Mouse (Mus musculus) neural tube, embryonic 15.5 days (tissue): Measurements from ENCODE around the gene Cyp4f39. TPM values are rescaled to one million over a fixed set of nuclear protein-coding genes. Genes with fewer than 3 reads are reported as not detected.
A peak's percentile ranks its signal among the peaks of the same experiment; 100 is the strongest.
"Not testable (repeated sequence)": the region's sequence is repeated elsewhere in the genome, so short reads cannot be mapped to it uniquely, and the experiment has no call there.

Experiments
- ATAC-seq: fragments of 200-750 bp; cut with Nextera tagmentation; 2 replicates; pipeline ENCODE4 v1.8.0; 2017; ENCODE audit warnings: mild to moderate bottlenecking, moderate TSS enrichment, moderate library complexity; ENCODE audit not compliant: low FRiP score
- H3K27ac ChIP-seq: fragments of 300-500 bp; sonication (generic); replicated peaks from 2 replicates; pipeline ENCODE4 v1.5.1; 2015; ENCODE audit warnings: mild to moderate bottlenecking, inconsistent platforms
- H3K27me3 ChIP-seq: fragments of 300-500 bp; sonication (generic); replicated peaks from 2 replicates; pipeline ENCODE4 v1.6.1; 2015; ENCODE audit warnings: inconsistent platforms
- H3K36me3 ChIP-seq: fragments of 300-500 bp; sonication (generic); 2 replicates; pipeline ENCODE4 v1.6.1; 2015; ENCODE audit warnings: inconsistent platforms
- H3K4me1 ChIP-seq: fragments of 300-500 bp; sonication (generic); 2 replicates; pipeline ENCODE4 v1.6.1; 2015; ENCODE audit warnings: inconsistent platforms
- H3K4me2 ChIP-seq: fragments of 300-500 bp; sonication (generic); 2 replicates; pipeline ENCODE4 v1.6.1; 2015; ENCODE audit warnings: inconsistent platforms, mild to moderate bottlenecking, moderate library complexity
- H3K4me3 ChIP-seq: fragments of 300-500 bp; sonication (generic); replicated peaks from 2 replicates; pipeline ENCODE4 v1.5.1; 2015; ENCODE audit warnings: mild to moderate bottlenecking, inconsistent platforms
- H3K9ac ChIP-seq: fragments of 300-500 bp; sonication (generic); replicated peaks from 2 replicates; pipeline ENCODE4 v1.6.1; 2015; ENCODE audit warnings: mild to moderate bottlenecking, inconsistent platforms
- H3K9me3 ChIP-seq: fragments of 300-500 bp; sonication (generic); replicated peaks from 2 replicates; pipeline ENCODE4 v1.6.1; 2016; ENCODE audit warnings: inconsistent platforms
- WGBS: fragments of 180-500 bp; shearing (Covaris S2); methylation state at CpG from one replicate; pipeline ENCODE4 v1.1.7; 2015; ENCODE audit warnings: mixed read lengths; 5-methylcytosine and 5-hydroxymethylcytosine counted together
- polyA plus RNA-seq: library from polyadenylated mRNA; unstranded; fragments of >200 nt; fragmentation: Nextera tagmentation; extraction: Ambion mirVana; gene quantifications from 2 replicates; pipeline ENCODE4 v1.2.1, GENCODE M21; 2015

The Cyp4f39 gene
- polyA plus RNA-seq, 1 experiment from 2014 or later, result 0.74 TPM

DNA sequence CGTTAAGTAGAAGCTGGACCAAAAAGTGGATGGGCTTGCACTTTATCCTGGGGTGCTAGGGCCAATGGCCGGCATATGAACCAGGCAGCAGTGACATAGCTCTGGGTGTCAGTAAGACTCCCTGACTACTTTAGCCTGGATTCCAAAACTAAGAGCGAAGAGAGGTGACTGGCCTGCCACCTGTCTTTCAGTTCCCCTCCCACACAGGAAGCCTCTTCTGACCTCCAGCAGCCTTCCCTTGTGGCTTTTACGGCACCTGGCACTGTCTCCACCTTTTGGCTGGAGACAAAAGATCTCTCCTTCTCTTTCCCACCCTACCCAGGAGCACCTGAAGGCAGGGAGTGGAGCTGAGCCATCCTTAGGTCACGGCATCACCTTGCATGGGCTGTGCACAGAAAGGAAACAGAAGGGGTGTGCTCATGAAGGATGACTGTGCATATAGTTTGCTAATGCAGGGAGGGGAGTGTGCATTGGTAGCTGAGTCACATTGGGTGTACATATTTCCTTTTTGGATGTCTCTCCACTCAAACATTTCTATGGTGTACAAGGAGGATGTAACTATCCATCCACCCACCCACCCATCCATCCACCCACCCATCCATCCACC, 22.5 kb downstream of the Cyp4f39 start:
- H3K4me1 ChIP-seq, result no peaks in the 10 kb centered on the region
- no peak overlapping the region for H3K9ac ChIP-seq
- WGBS, result 89% methylated on average over 5 of the region's 5 CpGs
- no peak for ATAC-seq
- no peak overlapping the region for H3K27ac ChIP-seq
- H3K27me3 ChIP-seq, result no peaks in the 10 kb centered on the region
- no peak overlapping the region for H3K4me2 ChIP-seq
- no peaks in the 10 kb centered on the region for H3K36me3 ChIP-seq
- no peaks in the 10 kb centered on the region for H3K9me3 ChIP-seq
- H3K4me3 ChIP-seq, result no peak overlapping the region

GRCm38 (mm10) chr17:32477204-32477603, 24.7 kb downstream of the Cyp4f39 start:
- H3K9ac ChIP-seq, result no peak overlapping the region
- no peak for ATAC-seq

GRCm38 (mm10) chr17:32478727-32479126, 26.2 kb downstream of the Cyp4f39 start:
- Histone ChIP-seq H3K4me3 (no peak overlapping the region), H3K27me3 (peaks cover 3% of the 10 kb centered on the region; the same call in 1 of the 2 replicates), H3K4me2 (no peak overlapping the region), H3K36me3 (no peaks in the 10 kb centered on the region), H3K27ac (no peak overlapping the region), H3K9ac (no peak overlapping the region), H3K9me3 (no peaks in the 10 kb centered on the region), H3K4me1 (peaks cover 5% of the 10 kb centered on the region)
- 66% methylated on average over 2 of the region's 2 CpGs for WGBS
- ATAC-seq, result no peak

More at GRCm38 (mm10) chr17:32477204-32477603, 24.7 kb downstream of the Cyp4f39 start:
- whole genome bisulfite sequencing, result 100% methylated on average over 1 of the region's 1 CpGs
- no peak overlapping the region for H3K4me3 ChIP-seq
- no peaks in the 10 kb centered on the region for H3K4me1 ChIP-seq
- H3K27ac ChIP-seq, result no peak overlapping the region
- peaks cover 3% of the 10 kb centered on the region; the same call in 1 of the 2 replicates for H3K27me3 ChIP-seq
- no peaks in the 10 kb centered on the region for H3K9me3 ChIP-seq
- H3K36me3 ChIP-seq, result no peaks in the 10 kb centered on the region
- no peak overlapping the region for H3K4me2 ChIP-seq

DNA sequence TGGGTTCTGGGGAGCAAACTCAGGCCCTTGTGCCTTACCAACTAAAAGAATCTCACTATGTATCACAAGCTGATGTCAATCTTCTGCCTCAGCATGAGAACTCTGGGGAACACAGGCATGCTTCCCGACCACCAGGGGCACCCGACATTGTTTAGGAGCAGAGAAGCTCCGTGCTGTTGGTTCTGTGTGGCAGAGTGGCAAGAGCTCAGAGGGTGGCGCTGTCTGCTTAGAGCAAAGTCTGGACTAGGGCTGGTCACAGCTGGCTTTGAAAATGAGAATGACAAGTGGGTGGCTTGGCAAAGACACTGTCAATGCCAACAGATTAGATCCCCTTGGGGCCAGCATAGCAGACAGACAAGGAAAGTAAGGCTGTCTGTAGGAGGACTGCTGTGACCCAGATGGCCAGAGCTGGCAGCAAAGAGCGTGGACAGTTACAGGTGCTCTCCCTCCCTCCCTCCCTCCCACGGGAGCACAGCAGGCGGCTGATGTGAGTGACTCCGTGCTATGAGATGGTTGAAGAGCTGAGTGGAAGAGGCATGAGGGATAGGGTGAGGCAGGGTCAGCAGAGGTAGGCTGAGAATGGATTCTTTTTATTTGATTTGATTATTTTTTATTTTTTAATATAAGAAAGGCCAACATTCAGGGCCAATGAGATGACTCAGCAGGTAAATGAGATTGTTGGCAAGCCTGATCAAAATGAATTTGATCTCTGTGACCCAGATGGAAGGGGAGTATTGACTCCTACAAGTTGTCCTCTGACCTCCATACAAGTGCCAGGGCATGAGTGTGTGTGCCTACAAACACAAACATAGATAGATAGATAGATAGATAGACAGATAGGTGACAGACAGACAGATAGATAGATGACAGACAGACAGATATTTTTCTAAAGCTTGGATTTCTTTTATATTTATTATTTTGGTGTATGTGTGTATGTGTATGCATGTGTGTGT, 27.3 kb downstream of the Cyp4f39 start:
- H3K27ac ChIP-seq, result no peak overlapping the region
- H3K36me3 ChIP-seq, result no peaks in the 10 kb centered on the region
- H3K4me3 ChIP-seq, result no peak overlapping the region
- H3K9me3 ChIP-seq, result no peaks in the 10 kb centered on the region
- no peak for ATAC-seq
- no peak overlapping the region for H3K4me2 ChIP-seq
- no peak overlapping the region for H3K9ac ChIP-seq
- 21% methylated on average over 7 of the region's 8 CpGs for WGBS
- peaks cover 5% of the 10 kb centered on the region for H3K4me1 ChIP-seq
- H3K27me3 ChIP-seq, result peaks cover 3% of the 10 kb centered on the region; the same call in 1 of the 2 replicates

- Histone ChIP-seq H3K9ac (no peak overlapping the region), H3K4me3 (no peak overlapping the region), H3K36me3 (no peaks in the 10 kb centered on the region), H3K27ac (no peak overlapping the region), H3K4me2 (no peak overlapping the region), H3K27me3 (peaks cover 3% of the 10 kb centered on the region; the same call in 1 of the 2 replicates), H3K4me1 (peaks cover 5% of the 10 kb centered on the region), H3K9me3 (no peaks in the 10 kb centered on the region)
- ATAC-seq, result no peak
- 85% methylated on average over 14 of the region's 14 CpGs for WGBS
Measured at GRCm38 (mm10) chr17:32481766-32482165, 29.2 kb downstream of the Cyp4f39 start.

- 17% methylated on average over 18 of the region's 18 CpGs for WGBS
- Histone ChIP-seq H3K27ac (no peak overlapping the region; the same call in 1 of the 2 replicates), H3K4me1 (peaks cover 5% of the 10 kb centered on the region), H3K9me3 (no peaks in the 10 kb centered on the region), H3K36me3 (no peaks in the 10 kb centered on the region), H3K27me3 (peaks cover 3% of the 10 kb centered on the region; the same call in 1 of the 2 replicates), H3K9ac (peak overlapping the region; percentile 38; the same call in 1 of the 2 replicates), H3K4me2 (peak overlapping the region; percentile 58), H3K4me3 (peak overlapping the region; percentile 36)
- ATAC-seq, result peak; percentile 76; the same call in 1 of the 2 replicates
Measured at GRCm38 (mm10) chr17:32483200-32483599, 30.7 kb downstream of the Cyp4f39 start.

- peak overlapping the region; percentile 33 for H3K9ac ChIP-seq
- peak overlapping the region; percentile 29 for H3K4me3 ChIP-seq
- H3K9me3 ChIP-seq, result no peaks in the 10 kb centered on the region
- H3K27me3 ChIP-seq, result peaks cover 15% of the 10 kb centered on the region
- H3K4me2 ChIP-seq, result peak overlapping the region; percentile 54
- peak; percentile 45; the same call in 1 of the 2 replicates for ATAC-seq
- 8% methylated on average over 30 of the region's 30 CpGs for WGBS
- no peak overlapping the region for H3K27ac ChIP-seq
- no peaks in the 10 kb centered on the region for H3K36me3 ChIP-seq
- peaks cover 4% of the 10 kb centered on the region; the same call in 1 of the 2 replicates for H3K4me1 ChIP-seq
Measured at GRCm38 (mm10) chr17:32492349-32492980, 39.9 kb downstream of the Cyp4f39 start.

GRCm38 (mm10) chr17:32494601-32495000, 42.1 kb downstream of the Cyp4f39 start:
- no peak overlapping the region for H3K4me3 ChIP-seq
- H3K27ac ChIP-seq, result no peak overlapping the region
- no peak overlapping the region for H3K9ac ChIP-seq
- ATAC-seq, result peak; percentile 74; the same call in 1 of the 2 replicates
- peaks cover 15% of the 10 kb centered on the region for H3K27me3 ChIP-seq
- peaks cover 4% of the 10 kb centered on the region; the same call in 1 of the 2 replicates for H3K4me1 ChIP-seq
- no peaks in the 10 kb centered on the region for H3K36me3 ChIP-seq
- H3K4me2 ChIP-seq, result no peak overlapping the region
- 54% methylated on average over 1 of the region's 1 CpGs for WGBS
- H3K9me3 ChIP-seq, result no peaks in the 10 kb centered on the region

DNA sequence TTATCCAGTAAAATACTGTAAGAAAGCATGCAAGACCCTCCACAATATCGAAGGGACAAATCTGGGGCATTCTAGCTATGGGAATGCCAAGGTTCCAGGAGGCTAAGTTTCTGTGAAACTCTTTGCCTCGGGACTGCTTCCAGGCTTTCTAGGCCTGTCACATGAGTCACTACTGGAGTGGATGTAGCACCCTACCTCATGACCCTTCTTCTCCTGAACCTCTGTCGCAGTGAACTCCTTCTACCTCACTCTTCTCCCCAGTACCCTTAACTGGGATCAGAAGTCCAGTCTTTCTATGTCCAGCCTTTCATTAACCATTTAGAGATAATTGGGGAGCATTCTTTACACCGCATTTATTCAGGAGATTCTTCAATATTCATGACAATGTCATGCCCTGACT, 48.0 kb downstream of the Cyp4f39 start:
- not testable (repeated sequence) for ATAC-seq, H3K4me2 ChIP-seq, H3K9me3 ChIP-seq, H3K36me3 ChIP-seq, H3K27ac ChIP-seq, H3K4me3 ChIP-seq, H3K9ac ChIP-seq, H3K27me3 ChIP-seq, H3K4me1 ChIP-seq
- 84% methylated on average over 4 of the region's 4 CpGs for WGBS

DNA sequence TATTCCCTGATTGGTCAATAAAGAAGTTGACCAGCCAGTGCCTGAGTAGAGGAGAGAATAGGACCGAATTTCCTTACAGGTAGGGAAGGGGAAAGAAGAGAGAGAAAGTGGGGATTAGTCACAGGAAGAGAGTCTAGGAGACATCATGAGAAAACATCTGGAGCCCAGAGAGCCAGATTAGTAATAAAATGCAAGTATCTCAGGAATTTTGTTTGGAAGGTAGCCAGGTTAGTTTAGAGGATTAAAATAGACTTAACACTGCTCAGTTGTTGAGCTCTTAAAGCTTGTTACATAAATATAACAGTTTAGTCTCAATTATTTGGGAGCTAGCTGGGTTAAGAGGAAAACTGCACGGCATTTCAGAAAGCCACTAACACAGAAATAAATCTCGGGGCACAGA, 48.5 kb downstream of the Cyp4f39 start:
- Histone ChIP-seq H3K27ac (no peak overlapping the region), H3K9ac (no peak overlapping the region), H3K4me3 (no peak overlapping the region), H3K36me3 (no peaks in the 10 kb centered on the region), H3K27me3 (no peaks in the 10 kb centered on the region), H3K9me3 (no peaks in the 10 kb centered on the region), H3K4me2 (no peak overlapping the region), H3K4me1 (peaks cover 11% of the 10 kb centered on the region)
- ATAC-seq, result no peak
- WGBS, result 63% methylated on average over 3 of the region's 3 CpGs

- Histone ChIP-seq H3K4me3 (no peak overlapping the region), H3K4me1 (peaks cover 22% of the 10 kb centered on the region), H3K4me2 (no peak overlapping the region), H3K27ac (no peak overlapping the region), H3K27me3 (no peaks in the 10 kb centered on the region), H3K9ac (no peak overlapping the region), H3K9me3 (no peaks in the 10 kb centered on the region), H3K36me3 (no peaks in the 10 kb centered on the region)
- ATAC-seq, result no peak
- 80% methylated on average over 2 of the region's 2 CpGs for WGBS
Measured at GRCm38 (mm10) chr17:32503111-32503510, 50.6 kb downstream of the Cyp4f39 start.
